Mouse (Mus musculus) CD4-positive, CD25-positive, alpha-beta regulatory T cell, adult 9 weeks (primary cell): Measurements from ENCODE around the gene Cort. TPM values are rescaled to one million over a fixed set of nuclear protein-coding genes. Genes with fewer than 3 reads are reported as not detected.

Source experiments
- polyA plus RNA-seq: library from polyadenylated mRNA; unstranded; fragments of 100-300 nt; shearing (Covaris generic); gene quantifications from one replicate; pipeline ENCODE4 v1.2.1, GENCODE M21; 2017

The Cort gene
- not detected for polyA plus RNA-seq

DNA sequence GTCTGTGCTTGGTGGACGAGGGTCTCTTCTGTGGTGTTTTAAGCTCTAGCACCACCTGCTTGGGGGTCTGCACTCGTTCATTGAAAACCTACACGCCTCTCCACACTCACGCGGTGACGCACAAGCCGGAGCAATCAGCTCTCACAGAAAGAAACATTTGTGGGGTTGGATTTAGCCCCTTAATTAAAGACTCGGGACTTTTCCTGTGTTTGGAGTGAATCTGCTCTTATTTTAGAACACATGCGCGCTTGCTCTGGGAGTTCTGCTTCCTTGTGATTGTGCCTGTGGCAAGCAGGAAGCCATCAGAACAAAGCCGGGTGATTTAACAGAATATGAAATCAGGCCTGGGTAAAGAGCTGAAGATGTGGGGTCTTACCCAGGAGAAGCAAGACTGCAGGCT lies at the start of gene Cort:
TSS of gene Cort (minus strand) at position 101 of the 400 bp plus-strand sequence.

GRCm38 (mm10) chr4:149166215-149166946 lies 39.8 kb upstream of the Cort start, which contains the start of gene Pgd:
Gene Pgd (minus strand): TSS chr4:149166771.

DNA sequence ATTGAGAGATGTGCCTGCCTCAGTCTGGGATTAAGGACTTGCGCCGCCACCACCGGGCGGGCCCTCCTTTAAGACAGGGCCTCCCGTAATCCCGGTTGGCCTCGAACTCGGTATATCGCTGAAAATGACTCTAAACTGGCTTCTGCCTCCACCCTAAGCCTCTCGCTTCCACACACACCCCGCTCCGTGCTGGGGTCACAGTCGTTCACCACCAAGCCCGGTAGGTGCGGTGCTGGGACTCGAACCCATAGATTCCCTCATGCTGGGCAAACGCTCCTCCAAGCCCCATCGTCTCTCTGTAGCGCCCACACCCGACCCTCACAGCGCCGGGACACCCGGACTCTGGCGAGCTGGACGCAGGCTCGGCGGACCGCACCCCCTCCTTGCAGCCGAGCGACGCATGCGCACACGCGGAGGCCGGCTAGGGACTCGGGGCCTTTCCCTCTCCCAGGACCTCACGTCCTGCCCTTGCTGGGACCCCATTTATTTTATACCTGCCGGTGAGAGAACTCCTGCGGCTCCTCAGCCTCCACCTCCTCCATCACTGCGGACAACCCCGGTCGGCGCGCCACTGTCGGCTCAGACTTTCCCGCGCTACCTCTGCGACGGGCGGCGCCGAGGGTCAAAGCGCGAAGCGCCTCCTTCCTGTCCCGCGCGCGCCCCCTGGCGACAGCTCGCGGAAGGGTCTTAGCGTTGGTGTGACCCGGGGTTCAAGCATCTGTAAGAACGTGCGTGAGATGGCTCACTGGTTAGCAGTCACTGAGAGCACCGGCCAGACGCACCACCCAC lies 10.6 kb upstream of the Cort start, which contains the start of gene Cenps:
TSS of gene Cenps (minus strand) at position 648 of the 789 bp plus-strand sequence.

DNA sequence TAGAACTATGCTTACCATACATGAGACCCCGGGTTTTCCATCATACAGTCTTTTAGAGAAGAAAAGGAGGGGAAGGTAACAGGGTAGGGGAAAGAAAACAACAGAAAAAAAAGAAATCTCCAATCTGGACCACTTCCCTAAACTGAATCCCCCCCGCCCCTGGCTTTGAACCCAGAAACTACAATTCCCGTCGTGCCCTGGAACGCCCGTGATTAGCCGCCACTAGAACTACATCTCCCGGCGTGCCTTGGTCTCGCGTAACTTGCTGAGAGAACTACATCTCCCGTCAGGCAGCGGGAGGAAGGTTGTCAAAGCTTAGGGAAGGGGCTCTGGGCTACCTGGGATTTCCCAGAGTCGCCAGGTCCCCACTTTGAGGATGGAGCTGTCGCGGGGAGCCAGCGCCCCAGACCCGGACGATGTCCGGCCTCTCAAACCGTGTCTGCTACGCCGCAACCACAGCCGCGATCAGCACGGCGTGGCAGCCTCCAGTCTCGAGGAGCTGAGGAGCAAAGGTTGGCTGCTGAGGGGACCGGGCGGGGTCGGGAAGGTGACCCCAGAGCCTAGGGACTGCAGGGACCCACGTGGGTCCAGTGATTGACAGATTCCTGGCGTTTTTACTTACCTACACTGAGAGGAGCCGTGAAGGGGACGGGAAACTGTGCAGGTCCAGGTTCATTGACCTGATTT lies 22.5 kb downstream of the Cort start, which contains the start of gene Dffa:
TSS of gene Dffa (plus strand) at position 272 of the 687 bp plus-strand sequence.

DNA sequence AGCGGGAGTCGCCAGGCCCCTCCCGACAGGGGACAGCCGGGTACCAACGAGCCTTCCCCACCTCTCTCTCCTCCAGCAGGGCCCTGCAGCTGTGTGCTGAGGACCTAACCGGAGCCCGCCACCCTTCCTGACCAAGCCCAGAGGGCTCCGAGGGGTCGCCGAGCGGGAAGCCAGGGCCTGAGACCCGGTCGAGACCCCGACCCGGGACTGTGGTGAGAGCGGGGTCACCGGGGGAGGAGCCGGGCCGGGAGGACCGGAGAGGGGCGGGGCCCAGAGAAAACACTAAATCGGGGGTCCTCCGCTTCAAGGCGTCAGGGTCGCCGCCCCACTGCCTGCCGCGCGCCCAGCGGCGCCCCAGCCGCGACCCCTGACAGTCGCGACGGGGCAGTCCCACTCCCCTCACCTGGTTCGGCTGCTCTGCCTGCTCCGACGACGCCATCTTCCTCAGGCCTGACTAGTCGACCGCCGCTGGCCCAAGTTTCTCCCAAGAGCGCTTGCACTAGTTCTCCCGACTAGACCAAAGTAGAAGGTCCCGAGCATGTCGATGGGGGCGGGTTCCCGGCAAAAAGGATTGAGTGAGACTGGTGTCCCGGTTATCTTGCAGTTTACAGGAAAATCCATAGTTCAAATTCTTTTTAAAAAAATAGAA lies 27.1 kb downstream of the Cort start, which contains the start of gene Pex14:
TSS of gene Pex14 (minus strand) at position 508 of the 649 bp plus-strand sequence.

Other genes starting within 250 kb of the Cort start
- 35.8 TPM for gene Pex14, start 26.9 kb downstream of the Cort start, polyA plus RNA-seq
- gene Dffa, start 22.6 kb downstream of the Cort start, polyA plus RNA-seq: 42.1 TPM
- gene Cenps, start 10.9 kb upstream of the Cort start, polyA plus RNA-seq: 3.6 TPM
- 79.9 TPM for gene Pgd, start 40.0 kb upstream of the Cort start, polyA plus RNA-seq
- gene Kif1b, start 180.9 kb upstream of the Cort start, polyA plus RNA-seq: 9.0 TPM